ENCODE assay signal across 20 mouse cellular contexts in genomic region chr19:32237173-32237583, GRCm38 (mm10).
DNase-seq lines count a peak whose midpoint lies in the region; ATAC-seq lines count a peak whose summit lies in the region.
"Had no signal": no experiment of that assay in that cellular context is flagged by ENCODE, and none has a peak within 500 bp of the region (broad histone marks: within the 10 kb centered on the region; RNA-seq: fewer than 3 reads in every experiment).

No protein-coding gene starts in this region.

- H3K4me3 ChIP-seq in megakaryocyte, embryonic 14.5 days (replicated peaks), result peak overlapping the region; percentile 93
- peak overlapping the region; percentile 75 for H3K4me3 ChIP-seq in liver, embryonic 16.5 days (ENCODE audit: low read depth, low read length)
- H3K4me3 ChIP-seq: embryonic facial prominence, embryonic 12.5 days; forebrain, embryonic 10.5 days; heart, adult 2 months; hindbrain, embryonic 13.5 days; limb, embryonic 15.5 days; midbrain, embryonic 13.5 days; myocyte had no signal

- no peak for ATAC-seq in megakaryocyte, adult 5-6 weeks (ENCODE audit: poor library complexity, severe bottlenecking)
- ATAC-seq in erythroid progenitor cell, adult 5-6 weeks (replicated peaks; ENCODE audit: low FRiP score, poor library complexity, severe bottlenecking), result peak; percentile 44
- peak; percentile 61 for ATAC-seq in liver, embryonic 16.5 days (ENCODE audit: low read depth)
- ATAC-seq: midbrain, embryonic 13.5 days had no signal

- H3K9me3 ChIP-seq in megakaryocyte, embryonic 14.5 days, result no peaks in the 10 kb centered on the region
- no peaks in the 10 kb centered on the region for H3K9me3 ChIP-seq in liver, embryonic 16.5 days (replicated peaks; ENCODE audit: control insufficient read depth, low read length)
- H3K9me3 ChIP-seq: embryonic facial prominence, embryonic 12.5 days; forebrain, embryonic 10.5 days; hindbrain, embryonic 13.5 days; limb, embryonic 15.5 days; midbrain, embryonic 13.5 days had no signal

- peak overlapping the region; percentile 84 for H3K9ac ChIP-seq in liver, embryonic 16.5 days (ENCODE audit: low read depth, low read length)
- H3K9ac ChIP-seq: embryonic facial prominence, embryonic 12.5 days; hindbrain, embryonic 13.5 days; limb, embryonic 15.5 days; midbrain, embryonic 13.5 days had no signal

- peak overlapping the region; percentile 97 for H3K27ac ChIP-seq in liver, embryonic 16.5 days (ENCODE audit: low read length)
- H3K27ac ChIP-seq: embryonic facial prominence, embryonic 12.5 days; forebrain, embryonic 10.5 days; heart, adult 2 months; hindbrain, embryonic 13.5 days; limb, embryonic 15.5 days; midbrain, embryonic 13.5 days had no signal

- peaks cover 42% of the 10 kb centered on the region for H3K36me3 ChIP-seq in megakaryocyte, embryonic 14.5 days (replicated peaks; ENCODE audit: low read length)
- H3K36me3 ChIP-seq in liver, embryonic 16.5 days (ENCODE audit: control insufficient read depth, insufficient read depth), result no peaks in the 10 kb centered on the region
- H3K36me3 ChIP-seq: embryonic facial prominence, embryonic 12.5 days; forebrain, embryonic 10.5 days; hindbrain, embryonic 13.5 days; limb, embryonic 15.5 days; midbrain, embryonic 13.5 days had no signal

- H3K4me2 ChIP-seq in liver, embryonic 16.5 days (ENCODE audit: low read depth, low read length), result peak overlapping the region; percentile 64
- H3K4me2 ChIP-seq: embryonic facial prominence, embryonic 12.5 days; hindbrain, embryonic 13.5 days; limb, embryonic 15.5 days; midbrain, embryonic 13.5 days had no signal

- H3K4me1 ChIP-seq in megakaryocyte, embryonic 14.5 days, result peaks cover 93% of the 10 kb centered on the region
- H3K4me1 ChIP-seq in liver, embryonic 16.5 days (ENCODE audit: control insufficient read depth, low read depth, low read length), result peaks cover 39% of the 10 kb centered on the region

- WGBS in liver, embryonic 16.5 days (ENCODE audit: insufficient replicate concordance), result 16% methylated on average over 3 of the region's 3 CpGs

- no peaks in the 10 kb centered on the region for H3K27me3 ChIP-seq in megakaryocyte, embryonic 14.5 days (replicated peaks)
- no peaks in the 10 kb centered on the region for H3K27me3 ChIP-seq in liver, embryonic 16.5 days (ENCODE audit: control insufficient read depth, insufficient read depth, low read depth, low read length)
- H3K27me3 ChIP-seq: embryonic facial prominence, embryonic 12.5 days; hindbrain, embryonic 13.5 days; limb, embryonic 15.5 days; midbrain, embryonic 13.5 days had no signal

- DNase-seq in c-Kit-negative CD71-positive TER-119-positive erythroid progenitor cells, embryonic 14.5 days (ENCODE audit: low read depth, low spot score), result peak; percentile 56
- DNase-seq in adipocyte (ENCODE audit: low spot score) (no peak), MN1 (ENCODE audit: low spot score) (no peak)
- DNase-seq: adrenal gland, adult 8-10 months; cerebellum, adult 8-10 months; gastrocnemius, postnatal 14 days; heart, adult 2 months; kidney, postnatal 36 days; lung, postnatal 14 days; thymus, postnatal 14 days had no signal
